Mouse (Mus musculus) NIH3T3 (cell line): ENCODE measurements around the gene Fkbp6.

Experiments used
- DNase-seq: peaks from one replicate; pipeline ENCODE4 v3.0.0-alpha.2; 2012; ENCODE audit warnings: low read depth

The Fkbp6 gene

DNA sequence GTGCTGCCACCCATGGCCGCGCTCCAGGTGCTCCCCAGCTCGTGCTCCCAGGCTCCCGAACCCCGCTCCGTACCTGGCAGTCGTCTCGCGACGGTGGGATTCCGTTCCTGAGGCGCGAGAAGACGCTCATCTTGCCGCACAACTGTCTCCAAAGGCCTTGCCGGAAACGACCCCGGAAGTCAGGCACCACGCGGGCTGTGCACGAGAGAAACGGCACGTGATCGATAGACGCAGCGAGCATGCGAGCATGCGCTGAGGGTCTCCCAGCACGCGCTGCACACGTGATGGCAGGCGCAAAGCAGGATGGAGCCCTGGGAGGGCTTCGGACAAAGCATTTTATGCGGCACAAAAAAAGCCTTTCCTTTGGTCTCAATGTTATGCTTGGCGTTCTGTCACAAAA is at the start of gene Fkbp6:
TSS of gene Fkbp6 (minus strand) at position 183 of the 400 bp plus-strand sequence.
- DNase-seq, result no peak

DNA sequence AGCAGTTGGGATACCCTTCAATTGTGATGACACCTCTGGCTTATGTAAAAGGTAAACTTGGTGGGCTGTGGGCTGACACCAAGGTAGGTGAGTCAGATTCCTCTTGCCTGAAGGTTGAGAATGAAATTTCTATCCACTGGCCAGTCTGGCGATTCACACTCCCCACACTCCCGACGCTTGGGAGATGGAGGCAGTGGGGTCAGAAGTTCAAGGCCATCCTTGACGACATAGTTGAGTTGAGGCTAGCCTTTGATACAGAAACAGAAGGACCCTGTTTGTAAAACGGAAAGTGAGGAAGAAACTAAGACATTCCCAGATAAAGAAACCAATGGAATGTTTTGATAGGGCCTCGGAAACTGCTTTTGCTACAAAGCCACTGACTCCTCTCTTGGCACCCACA is 49.5 kb upstream of the Fkbp6 start:
- DNase-seq, result no peak

DNA sequence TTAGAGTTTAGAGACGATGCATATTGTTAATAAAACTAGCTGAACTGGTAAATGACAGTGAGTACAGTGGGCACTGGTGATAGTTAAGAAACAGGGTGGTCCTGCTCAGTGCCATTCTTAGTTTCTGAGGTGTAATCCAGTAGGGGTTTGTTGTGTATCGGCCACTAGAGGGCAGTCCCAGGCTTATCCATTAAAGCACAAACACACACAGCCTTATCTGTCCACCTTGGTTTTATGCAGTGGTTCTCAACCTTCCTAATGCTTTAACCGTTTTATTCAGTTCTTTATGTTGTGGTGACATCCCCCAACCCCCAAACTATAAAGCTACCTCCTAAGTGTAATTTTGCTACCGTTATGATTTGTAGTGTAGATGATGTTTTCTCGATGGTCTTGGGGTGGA is 46.0 kb upstream of the Fkbp6 start:
- peak; percentile 74 for DNase-seq

DNA sequence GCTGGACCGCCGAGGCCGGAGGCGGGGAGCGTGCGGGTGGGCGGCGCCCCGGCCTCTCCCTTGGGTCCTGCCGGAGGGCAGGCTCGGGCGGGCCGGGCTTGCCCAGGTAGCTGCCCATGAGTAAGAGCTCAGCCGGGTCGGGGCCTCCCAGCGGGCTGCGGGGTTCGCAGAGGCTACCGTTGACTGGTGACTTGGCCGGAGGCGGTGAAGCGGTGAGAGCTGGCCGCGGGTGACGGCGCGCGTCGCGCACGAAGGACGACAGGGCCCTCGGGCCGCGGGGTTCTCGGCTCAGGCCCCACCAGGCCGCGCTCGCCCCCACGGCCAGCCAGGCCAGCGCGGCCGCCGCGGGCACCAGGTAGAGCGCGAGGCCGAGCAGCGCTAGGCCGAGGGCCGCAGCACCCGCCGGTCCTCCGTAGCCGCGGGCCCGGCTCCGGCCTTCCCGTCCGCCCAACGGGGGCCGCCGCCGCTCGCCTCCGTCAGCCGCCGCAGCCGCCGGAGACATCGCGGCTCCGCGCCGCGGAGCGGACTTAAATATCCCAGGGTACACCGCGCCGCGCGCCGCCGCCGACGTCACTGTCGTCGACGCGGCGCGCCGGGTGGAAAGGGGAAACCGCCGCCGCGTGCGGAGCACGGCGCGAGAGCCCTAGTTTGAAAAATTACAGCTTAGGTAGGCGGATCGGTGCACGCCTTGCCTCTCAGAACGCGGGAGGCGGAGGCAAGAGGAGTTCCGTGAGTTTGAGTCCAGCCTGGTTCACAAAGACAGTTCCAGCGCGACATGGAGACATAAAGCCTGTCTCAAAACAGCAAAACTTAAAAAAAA is 44.4 kb upstream of the Fkbp6 start, which contains the start of gene Pom121:
TSS of gene Pom121 (minus strand) at position 543 of the 820 bp plus-strand sequence.
- peak; percentile 94 for DNase-seq

DNA sequence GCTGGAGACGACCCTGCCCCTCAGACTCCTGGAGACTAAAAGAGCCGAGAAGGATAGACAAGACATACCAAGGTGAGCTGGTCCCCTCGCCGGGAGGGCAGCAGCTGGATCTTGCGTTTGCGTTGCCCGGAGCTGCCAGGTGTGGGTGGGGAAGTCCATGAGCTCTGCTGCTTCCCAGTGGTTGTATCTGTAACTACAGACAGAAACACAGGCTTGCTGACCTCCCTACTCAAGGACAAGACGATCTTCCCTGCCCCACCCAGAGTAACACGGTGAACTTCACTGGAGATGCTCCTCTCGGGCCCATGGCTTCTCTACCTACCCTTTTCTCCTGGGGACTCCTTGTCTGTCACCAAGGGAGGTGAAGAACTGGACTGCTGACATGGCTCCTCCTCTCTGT is 33.9 kb upstream of the Fkbp6 start:
- no peak for DNase-seq

DNA sequence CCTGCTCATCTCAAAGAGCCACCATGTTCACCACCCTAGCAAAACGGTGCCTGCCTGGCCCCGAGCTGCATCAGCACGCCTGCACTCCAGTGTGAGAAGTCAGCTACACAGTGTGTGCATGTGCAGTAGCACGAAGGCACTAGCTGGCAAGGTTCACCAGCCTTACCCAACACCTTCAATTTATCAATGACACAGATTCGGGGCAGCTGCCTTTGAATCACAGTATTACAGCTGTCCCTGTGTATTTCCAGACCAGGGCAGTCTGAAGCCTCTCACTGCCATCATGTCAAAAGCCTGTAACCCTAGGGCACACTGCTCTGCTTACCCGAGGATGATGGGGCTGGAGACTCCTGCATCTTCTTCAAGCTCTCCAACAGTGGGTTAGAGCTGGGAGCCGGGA is 32.9 kb upstream of the Fkbp6 start:
- DNase-seq, result no peak

DNA sequence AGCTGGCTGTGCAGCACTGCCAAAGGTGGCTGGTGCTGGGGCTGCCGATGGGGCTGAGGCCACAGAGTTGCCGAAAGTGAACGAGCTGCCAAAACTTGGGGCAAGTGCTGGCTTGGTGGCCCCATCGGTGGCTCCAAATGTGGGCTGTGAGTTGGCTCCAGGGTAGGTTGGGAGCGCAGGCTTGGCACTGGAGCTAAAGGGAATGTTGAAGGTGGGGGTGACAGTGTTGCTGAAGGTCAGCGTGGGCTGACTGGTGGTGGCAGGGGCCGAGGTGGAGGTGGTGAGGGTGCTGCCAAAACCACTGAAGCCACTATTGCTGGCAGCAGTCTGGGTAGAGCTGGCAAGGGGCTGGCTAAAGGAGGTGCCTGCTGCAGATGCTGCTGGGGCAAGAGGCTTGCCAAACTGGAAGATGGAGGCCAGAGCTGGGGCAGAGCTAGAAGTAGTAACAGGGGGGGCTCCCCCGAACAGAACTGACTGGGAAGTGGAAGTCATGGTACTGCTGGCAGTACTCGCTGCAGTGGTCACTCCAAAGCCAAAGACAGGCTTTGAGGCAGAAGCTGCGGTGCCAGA is 31.6 kb upstream of the Fkbp6 start:
- no peak for DNase-seq

DNA sequence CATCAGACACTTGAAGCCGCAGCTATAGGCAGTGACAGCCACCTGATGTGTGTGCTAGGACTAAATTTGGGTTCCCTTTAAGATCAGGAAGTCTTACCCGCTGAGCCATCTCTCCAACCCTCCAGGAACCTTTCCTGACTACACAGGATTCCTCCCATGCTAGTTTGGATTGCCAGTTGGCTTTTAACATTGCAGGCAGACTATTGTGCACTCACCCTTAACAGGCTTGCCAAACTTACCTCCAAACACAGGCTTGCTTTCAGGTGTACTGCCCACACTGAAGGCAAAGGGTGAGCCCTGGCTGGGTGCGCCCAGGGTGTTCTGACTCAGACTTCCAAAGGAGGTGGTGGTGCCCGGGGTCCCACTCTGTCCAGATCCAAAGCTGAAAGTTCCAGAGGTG is 30.8 kb upstream of the Fkbp6 start:
- no peak for DNase-seq

DNA sequence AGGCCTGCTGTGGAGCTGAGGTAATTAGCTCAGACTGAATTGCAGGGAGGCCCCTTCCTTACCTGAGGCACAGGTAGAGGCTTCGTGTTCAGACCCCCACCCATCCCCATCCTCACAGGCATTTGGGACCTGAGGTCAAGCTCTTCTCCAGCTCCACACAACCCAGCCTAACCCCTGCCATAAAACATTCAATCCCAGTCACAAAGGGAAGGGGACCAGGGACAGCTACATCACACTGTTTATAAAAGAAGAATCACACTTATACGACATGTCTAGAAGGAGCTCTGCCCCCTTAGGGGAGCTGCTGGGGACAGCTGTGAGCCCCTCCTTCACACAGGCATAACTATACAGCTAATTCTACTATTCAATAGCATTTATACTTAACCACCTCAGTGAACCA is 26.5 kb upstream of the Fkbp6 start:
- no peak for DNase-seq

DNA sequence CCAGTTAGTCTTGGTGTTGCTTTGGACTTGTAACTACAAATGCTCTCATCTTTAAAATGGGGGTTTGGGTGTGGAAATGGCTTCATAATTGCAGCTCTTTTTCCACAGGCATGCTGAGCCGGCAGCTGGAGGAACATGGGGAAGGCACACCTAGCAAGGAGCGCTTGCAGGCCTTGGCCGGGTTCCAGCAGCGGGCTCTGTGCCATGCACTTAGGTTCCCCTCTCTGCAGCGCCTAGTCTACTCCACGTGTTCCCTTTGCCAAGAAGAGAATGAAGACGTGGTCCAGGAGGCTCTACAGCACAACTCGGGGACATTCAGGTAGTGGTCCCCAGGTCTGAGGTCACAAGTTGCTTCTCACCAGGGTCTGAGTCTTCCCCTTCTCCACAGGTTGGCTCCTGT is 25.3 kb upstream of the Fkbp6 start:
- DNase-seq, result no peak

DNA sequence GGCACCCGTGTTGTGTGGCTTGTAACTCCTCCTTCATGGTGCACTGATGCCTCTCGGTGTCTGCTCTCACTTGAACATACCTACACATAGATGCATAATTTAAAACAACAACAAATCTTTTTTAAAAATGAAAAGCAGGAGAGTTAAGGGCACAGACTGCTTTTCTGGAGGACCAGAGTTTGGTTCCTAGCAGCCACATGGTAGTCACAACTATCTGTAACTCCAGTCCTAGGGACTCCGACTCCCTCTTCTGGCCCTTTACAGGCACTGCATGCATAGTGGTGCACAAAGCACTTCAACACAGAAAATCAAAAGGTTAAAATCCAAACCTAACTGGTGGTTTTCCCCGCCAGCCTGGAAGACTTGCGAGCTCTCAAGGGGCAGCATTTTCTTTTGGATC is 23.8 kb upstream of the Fkbp6 start:
- no peak for DNase-seq

DNA sequence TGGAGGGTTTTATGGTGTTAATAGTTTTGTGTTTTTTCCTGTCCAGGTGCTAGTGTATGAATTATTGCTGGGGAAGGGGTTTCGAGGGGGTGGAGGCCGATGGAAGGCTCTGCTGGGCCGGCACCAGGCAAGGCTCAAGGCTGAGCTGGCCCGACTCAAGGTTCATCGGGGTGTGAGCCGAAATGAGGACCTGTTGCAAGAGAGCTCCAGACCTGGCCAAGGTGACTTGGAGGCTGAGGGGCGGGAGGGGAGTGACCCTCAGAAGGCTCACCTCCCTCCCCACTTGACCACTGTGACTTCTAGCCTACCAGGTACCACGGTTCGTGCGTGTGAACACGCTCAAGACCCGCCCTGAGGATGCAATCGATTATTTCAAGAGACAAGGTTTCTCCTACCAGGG is 21.4 kb upstream of the Fkbp6 start:
- DNase-seq, result no peak

DNA sequence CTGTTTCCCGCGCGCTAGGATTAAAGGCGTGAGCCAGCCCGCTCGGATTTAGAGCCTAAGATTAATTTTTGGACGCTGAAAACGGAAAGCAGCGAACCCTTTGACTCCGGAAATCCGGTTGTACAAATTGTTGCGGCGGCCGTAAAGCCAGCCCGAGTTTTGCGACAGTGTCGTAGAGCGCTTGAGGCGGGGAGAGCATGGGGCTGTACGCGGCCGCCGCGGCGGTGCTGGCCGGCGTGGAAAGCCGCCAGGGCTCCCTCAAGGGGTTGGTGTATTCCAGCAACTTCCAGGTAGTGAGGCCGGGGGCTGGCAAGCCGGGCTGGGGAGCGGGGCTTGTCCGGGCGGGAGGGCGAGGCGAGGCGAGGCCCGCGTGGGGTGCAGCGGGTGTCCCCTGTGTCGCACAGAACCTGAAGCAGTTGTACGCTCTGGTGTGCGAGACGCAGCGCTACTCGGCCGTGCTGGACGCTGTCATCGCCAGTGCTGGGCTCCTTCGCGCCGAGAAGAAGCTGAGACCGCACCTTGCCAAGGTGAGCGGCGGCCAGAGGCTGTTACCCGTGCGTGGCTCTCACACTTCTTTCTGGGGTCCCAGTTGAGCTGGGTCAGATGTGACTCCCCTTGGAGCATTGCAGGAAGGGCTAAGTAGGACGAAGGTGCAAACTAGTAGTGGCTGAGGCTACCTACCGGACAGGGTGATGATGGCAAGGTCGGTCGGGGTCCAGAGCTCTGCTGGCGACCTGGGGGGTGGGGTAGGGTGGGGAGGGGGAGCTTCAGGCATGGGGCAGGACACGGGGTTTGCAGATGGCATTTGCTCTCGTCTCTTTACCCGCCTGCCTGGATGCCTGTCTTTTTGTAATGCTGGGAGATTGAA is 20.2 kb upstream of the Fkbp6 start, which contains the start of gene Nsun5:
TSS of gene Nsun5 (plus strand) at position 167 of the 868 bp plus-strand sequence.
- peak; percentile 98 for DNase-seq

DNA sequence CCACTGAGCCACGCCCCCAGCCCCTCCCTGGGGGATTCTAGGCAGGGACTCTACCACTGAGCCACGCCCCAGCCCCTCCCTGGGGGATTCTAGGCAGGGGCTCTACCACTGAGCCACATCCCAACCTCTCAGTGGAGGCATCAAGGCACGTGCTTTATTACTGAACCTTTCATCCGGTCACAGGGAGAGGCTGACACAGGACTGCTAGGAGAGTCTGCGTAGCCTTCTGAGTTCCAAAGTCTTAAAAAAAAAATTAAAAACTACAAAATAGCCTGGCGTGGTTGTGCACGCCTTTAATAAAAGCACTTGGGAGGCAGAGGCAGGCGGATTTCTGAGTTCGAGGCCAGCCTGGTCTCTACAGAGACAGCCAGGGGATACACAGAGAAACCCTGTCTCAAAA is 19.4 kb upstream of the Fkbp6 start:
- DNase-seq, result peak; percentile 16

DNA sequence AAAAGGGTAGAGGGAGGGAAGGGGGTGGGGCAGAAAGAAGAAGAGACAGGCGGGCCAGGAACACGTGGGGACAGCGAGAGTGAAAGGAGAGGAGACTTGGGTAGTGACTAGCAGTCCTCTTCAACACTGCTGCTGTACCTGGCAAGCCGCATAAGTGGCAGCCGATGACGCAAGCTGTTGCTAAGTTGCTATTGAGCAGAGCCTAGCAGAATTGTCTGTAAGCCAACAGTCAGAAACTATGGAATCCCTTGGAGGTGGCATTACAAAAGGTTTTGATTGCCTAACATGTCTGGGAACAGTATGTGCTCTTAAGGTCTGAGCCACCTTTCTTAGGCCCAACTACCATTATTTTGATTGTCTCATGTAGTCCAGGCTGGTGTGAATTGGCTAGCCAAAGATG is 18.5 kb upstream of the Fkbp6 start:
- peak; percentile 8 for DNase-seq

DNA sequence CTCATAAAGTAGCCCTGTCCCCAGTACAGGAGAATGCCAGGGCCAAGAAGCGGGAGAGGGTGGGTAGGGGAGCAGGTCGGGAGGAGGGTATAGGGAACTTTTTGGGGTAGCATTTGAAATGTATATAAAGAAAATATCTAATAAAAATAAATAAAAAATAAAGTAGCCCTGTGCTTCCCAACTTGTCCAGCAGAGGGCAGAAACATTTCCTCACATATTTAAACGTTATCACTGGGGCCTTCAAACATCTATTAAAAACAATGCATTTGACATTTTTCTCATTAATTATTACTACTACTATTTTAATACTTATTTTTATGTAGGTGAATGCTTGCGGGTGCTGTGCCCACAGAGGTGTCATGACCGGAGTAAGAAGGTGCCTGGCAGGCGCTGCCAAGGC is 18.0 kb upstream of the Fkbp6 start:
- peak; percentile 69 for DNase-seq

DNA sequence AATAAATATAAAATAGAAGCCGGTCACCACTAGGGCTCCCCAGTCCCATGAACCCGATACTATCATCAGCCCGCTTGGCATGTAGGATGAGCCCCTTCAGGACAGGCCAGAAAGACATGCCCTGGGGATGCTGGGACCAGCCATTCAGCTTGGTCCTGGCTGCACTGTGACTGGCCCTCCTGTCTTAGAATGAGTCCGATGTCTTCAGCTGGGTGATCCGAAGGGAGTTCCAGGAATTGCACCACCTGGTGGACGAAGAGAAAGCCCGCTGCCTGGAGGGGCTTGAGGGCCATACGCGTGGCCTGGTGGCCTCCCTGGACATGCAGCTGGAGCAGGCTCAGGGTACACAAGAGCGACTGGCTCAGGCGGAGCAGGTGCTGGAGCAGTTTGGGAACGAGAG is 13.7 kb upstream of the Fkbp6 start:
- peak; percentile 38 for DNase-seq

DNA sequence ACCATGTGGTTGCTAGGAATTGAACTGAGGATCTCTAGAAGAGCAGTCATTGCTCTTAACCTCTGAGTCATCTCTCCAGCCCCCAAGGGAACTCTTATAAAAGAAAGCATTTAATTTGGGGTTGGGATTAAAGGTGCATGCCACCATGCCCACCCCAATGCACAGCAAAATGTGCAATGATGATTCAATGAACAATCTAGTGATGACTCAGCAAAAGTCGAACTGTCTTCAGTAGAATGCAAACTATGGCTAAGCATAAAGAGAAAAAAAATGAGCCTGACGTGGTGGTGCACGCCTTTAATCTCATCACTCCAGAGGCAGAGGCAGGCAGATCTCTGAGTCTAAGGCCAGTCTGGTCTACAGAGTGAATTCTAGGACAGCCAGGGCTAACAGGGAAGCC is 12.7 kb upstream of the Fkbp6 start:
- DNase-seq, result peak; percentile 8

DNA sequence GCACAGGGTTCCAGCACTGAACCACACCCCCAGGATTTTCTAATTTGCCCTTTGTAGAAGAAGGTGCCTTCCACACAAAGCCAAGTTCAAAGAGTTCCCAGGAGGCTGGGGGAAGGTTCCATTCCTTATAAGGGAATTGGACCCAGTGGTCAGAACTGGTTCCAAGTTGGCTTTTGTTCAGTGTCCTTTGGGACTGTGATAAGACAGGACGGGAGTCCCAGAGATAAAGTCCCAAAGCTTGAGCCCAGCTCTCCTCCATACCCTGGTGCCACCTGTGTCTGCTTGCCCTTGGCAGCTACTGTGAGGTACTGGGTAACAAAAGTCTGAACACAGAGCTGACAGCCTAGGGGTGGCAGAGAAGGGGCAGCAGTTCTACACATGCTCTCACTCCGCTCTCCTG is 9.9 kb upstream of the Fkbp6 start:
- no peak for DNase-seq

DNA sequence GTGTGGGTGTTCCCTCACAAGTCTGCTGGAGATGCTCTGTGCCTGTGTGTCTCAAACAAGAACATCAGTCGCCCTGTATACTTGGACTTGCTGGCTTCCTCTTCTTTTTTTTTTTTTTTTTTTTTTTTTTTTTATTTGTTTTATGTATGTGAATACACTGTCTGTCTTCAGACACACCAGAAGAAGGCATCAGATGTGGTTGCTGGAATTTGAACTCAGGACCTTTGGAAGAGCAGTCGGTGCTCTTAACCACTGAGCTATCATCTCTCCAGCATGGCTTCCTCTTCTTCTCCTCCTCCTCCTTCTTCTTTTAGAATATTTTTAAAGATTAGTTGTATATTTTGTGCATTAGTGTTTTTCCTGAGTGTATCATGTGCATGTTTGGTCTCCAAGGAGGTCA is 7.7 kb upstream of the Fkbp6 start:
- DNase-seq, result peak; percentile 46

DNA sequence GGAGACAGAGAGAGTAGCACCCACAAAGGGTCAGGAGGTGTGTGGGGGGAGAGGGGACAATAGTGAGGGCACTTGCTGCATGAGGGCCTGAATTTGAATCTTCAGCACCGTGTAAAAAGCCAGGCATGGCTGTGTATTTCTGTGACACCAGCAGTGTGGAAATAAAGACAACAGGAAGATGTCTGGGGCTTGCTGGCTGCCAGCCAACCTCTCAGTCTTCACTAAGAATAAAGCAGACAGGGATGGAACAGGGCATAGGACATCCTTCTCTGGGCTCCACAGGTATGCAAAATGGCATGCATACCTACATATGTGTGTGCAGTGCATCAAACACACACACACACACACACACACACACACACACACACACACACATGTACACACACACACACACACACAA is 6.2 kb upstream of the Fkbp6 start:
- no peak for DNase-seq

DNA sequence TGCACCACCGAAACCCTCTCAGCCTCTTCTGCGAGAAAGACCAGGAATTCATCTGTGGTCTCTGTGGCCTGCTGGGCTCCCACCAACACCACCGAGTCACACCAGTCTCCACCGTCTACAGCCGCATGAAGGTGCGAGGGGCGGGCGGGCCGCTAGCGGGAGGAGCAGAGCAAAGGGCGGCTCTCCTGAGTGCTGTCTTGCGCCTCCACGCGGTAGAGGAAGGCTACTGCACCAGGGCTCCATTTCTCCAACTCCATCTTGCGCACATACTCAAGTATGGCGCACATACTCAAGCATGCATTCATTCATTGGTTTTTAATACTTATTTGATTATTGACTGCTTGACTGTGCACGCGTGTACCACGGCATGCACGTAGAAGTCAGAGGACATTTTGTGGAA is 3.7 kb upstream of the Fkbp6 start:
- no peak for DNase-seq

DNA sequence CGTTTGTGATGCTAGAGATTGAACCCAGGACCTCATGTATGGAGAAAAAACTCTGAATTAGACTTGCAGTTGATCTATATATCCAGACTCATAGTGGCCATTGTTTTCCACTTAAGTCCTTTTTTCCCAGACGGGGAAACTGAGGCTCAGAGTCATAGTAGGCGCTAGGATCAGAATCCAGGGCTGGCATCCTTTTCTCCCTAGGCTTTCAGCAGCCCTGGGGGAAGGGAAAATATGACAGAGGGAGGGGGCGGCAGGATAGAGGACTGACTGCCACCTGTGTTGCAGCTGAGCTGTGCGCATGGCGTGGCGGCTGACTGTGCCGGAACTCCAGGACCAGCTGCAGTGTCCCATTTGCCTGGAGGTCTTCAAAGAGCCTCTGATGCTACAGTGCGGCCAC is 3.2 kb upstream of the Fkbp6 start, which contains the start of gene Trim50:
TSS of gene Trim50 (plus strand) at position 301 of the 400 bp plus-strand sequence.
- no peak for DNase-seq
